Mouse (Mus musculus): ENCODE results near the gene Foxp1. TPM values are rescaled to one million over a fixed set of nuclear protein-coding genes. Genes with fewer than 3 reads are reported as not detected.

Gene Foxp1
- total RNA-seq, 2 experiments from 2014 or later: 35.0 to 46.2 TPM

- ATAC-seq (replicated peaks; ENCODE audit: low FRiP score, low TSS enrichment, poor library complexity, severe bottlenecking): peak; percentile 31; the same call in 1 of the 2 replicates
Observed at GRCm38 (mm10) chr6:99374448-99375271, 147.9 kb downstream of the Foxp1 start.

GRCm38 (mm10) chr6:99372427-99372826 lies 150.1 kb downstream of the Foxp1 start:
- ATAC-seq (replicated peaks; ENCODE audit: low FRiP score, low TSS enrichment, poor library complexity, severe bottlenecking): 0 out of 2 replicates have a peak, but pooled peaks have one; percentile 19

- ATAC-seq (replicated peaks; ENCODE audit: low FRiP score, low TSS enrichment, poor library complexity, severe bottlenecking): no peak
Observed at GRCm38 (mm10) chr6:99372016-99372415, 150.5 kb downstream of the Foxp1 start.

GRCm38 (mm10) chr6:99369931-99370330 lies 152.6 kb downstream of the Foxp1 start:
- no peak for ATAC-seq (replicated peaks; ENCODE audit: low FRiP score, low TSS enrichment, poor library complexity, severe bottlenecking)

GRCm38 (mm10) chr6:99369156-99369555 lies 153.4 kb downstream of the Foxp1 start:
- ATAC-seq (replicated peaks; ENCODE audit: low FRiP score, low TSS enrichment, poor library complexity, severe bottlenecking): no peak

- ATAC-seq (replicated peaks; ENCODE audit: low FRiP score, low TSS enrichment, poor library complexity, severe bottlenecking): peak; percentile 60
Observed at GRCm38 (mm10) chr6:99368118-99368753, 154.3 kb downstream of the Foxp1 start.

- no peak for ATAC-seq (replicated peaks; ENCODE audit: low FRiP score, low TSS enrichment, poor library complexity, severe bottlenecking)
Observed at GRCm38 (mm10) chr6:99364545-99364944, 158.0 kb downstream of the Foxp1 start.

GRCm38 (mm10) chr6:99360581-99360980 lies 161.9 kb downstream of the Foxp1 start:
- ATAC-seq (replicated peaks; ENCODE audit: low FRiP score, low TSS enrichment, poor library complexity, severe bottlenecking): no peak

GRCm38 (mm10) chr6:99359765-99360499 lies 162.6 kb downstream of the Foxp1 start:
- no peak for ATAC-seq (replicated peaks; ENCODE audit: low FRiP score, low TSS enrichment, poor library complexity, severe bottlenecking)

GRCm38 (mm10) chr6:99359036-99359698 lies 163.4 kb downstream of the Foxp1 start:
- no peak for ATAC-seq (replicated peaks; ENCODE audit: low FRiP score, low TSS enrichment, poor library complexity, severe bottlenecking)

- ATAC-seq (replicated peaks; ENCODE audit: low FRiP score, low TSS enrichment, poor library complexity, severe bottlenecking): no peak
Observed at GRCm38 (mm10) chr6:99357931-99358330, 164.6 kb downstream of the Foxp1 start.

GRCm38 (mm10) chr6:99354338-99354737 lies 168.2 kb downstream of the Foxp1 start:
- ATAC-seq (replicated peaks; ENCODE audit: low FRiP score, low TSS enrichment, poor library complexity, severe bottlenecking): no peak

GRCm38 (mm10) chr6:99353441-99353840 lies 169.1 kb downstream of the Foxp1 start:
- ATAC-seq (replicated peaks; ENCODE audit: low FRiP score, low TSS enrichment, poor library complexity, severe bottlenecking): no peak

GRCm38 (mm10) chr6:99350566-99350965 lies 172.0 kb downstream of the Foxp1 start:
- ATAC-seq (replicated peaks; ENCODE audit: low FRiP score, low TSS enrichment, poor library complexity, severe bottlenecking): peak; percentile 63

- ATAC-seq (replicated peaks; ENCODE audit: low FRiP score, low TSS enrichment, poor library complexity, severe bottlenecking): peak; percentile 91
Observed at GRCm38 (mm10) chr6:99350156-99350555, 172.4 kb downstream of the Foxp1 start.

GRCm38 (mm10) chr6:99347836-99348235 lies 174.7 kb downstream of the Foxp1 start:
- ATAC-seq (replicated peaks; ENCODE audit: low FRiP score, low TSS enrichment, poor library complexity, severe bottlenecking): no peak

GRCm38 (mm10) chr6:99344966-99345365 lies 177.6 kb downstream of the Foxp1 start:
- ATAC-seq (replicated peaks; ENCODE audit: low FRiP score, low TSS enrichment, poor library complexity, severe bottlenecking): no peak

- no peak for ATAC-seq (replicated peaks; ENCODE audit: low FRiP score, low TSS enrichment, poor library complexity, severe bottlenecking)
Observed at GRCm38 (mm10) chr6:99344357-99344756, 178.2 kb downstream of the Foxp1 start.

- no peak for ATAC-seq (replicated peaks; ENCODE audit: low FRiP score, low TSS enrichment, poor library complexity, severe bottlenecking)
Observed at GRCm38 (mm10) chr6:99343815-99344214, 178.7 kb downstream of the Foxp1 start.

- ATAC-seq (replicated peaks; ENCODE audit: low FRiP score, low TSS enrichment, poor library complexity, severe bottlenecking): no peak
Observed at GRCm38 (mm10) chr6:99342416-99342815, 180.1 kb downstream of the Foxp1 start.
